Mouse (Mus musculus): ENCODE results near the gene Cd38. TPM values are rescaled to one million over a fixed set of nuclear protein-coding genes. Genes with fewer than 3 reads are reported as not detected.
"Not testable (repeated sequence)": the region's sequence is repeated elsewhere in the genome, so short reads cannot be mapped to it uniquely, and the experiment has no call there.

The Cd38 gene
- polyA plus RNA-seq, 1 experiment, result 2.7 TPM

DNA sequence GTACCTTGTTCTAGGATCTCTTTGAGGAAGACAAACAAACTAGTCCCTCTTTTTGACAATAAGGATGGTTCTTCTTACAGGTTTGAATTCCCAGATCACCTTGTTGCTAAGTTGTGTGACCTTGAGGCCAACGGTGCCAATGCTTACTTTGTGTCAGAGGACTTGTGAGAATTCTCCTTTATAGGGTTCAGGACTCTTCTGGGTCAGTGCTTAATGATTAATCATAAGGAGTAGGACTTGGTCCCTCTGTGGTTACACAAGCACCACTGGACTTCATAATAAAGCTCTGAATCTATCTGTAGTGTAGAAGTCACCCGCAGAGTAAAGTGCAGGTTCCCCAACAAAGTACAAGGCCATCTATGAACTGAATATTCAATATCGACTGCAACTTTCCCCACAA, 36.3 kb downstream of the Cd38 start:
- TF ChIP-seq POLR2A (IDR thresholded peaks at IDR 0.05; ENCODE audit: borderline replicate concordance, extremely low read depth, insufficient read depth, insufficient read length, poor library complexity, severe bottlenecking) (no peak), CTCF (IDR thresholded peaks at IDR 0.05; ENCODE audit: borderline replicate concordance, extremely low read depth, insufficient read depth, insufficient read length) (no peak)
- no peak for DNase-seq (ENCODE audit: low read depth)

DNA sequence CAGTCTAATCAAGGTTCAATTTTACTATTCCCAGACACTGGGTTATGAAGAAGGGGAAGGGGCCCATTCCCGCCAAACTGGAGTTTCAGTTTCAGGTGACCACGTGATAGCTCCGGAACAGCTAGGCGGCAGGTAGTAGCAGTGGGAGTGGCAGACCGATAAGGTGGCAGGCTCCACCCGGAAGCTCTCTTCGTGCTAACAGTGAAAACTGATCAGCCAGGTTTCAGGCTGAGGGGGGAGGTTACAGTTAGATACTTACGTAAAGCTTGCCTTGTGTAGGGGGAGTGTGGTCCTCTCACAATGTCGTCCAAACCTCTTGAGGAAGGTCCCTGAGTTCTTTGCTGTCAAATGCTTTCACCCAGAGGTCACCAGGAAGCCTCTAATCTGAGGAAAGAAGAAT, 40.9 kb downstream of the Cd38 start:
- DNase-seq (ENCODE audit: low read depth), result no peak
- no peak for TF ChIP-seq CTCF (IDR thresholded peaks at IDR 0.05; ENCODE audit: borderline replicate concordance, extremely low read depth, insufficient read depth, insufficient read length)
- TF ChIP-seq POLR2A (IDR thresholded peaks at IDR 0.05; ENCODE audit: borderline replicate concordance, extremely low read depth, insufficient read depth, insufficient read length, poor library complexity, severe bottlenecking), result no peak

DNA sequence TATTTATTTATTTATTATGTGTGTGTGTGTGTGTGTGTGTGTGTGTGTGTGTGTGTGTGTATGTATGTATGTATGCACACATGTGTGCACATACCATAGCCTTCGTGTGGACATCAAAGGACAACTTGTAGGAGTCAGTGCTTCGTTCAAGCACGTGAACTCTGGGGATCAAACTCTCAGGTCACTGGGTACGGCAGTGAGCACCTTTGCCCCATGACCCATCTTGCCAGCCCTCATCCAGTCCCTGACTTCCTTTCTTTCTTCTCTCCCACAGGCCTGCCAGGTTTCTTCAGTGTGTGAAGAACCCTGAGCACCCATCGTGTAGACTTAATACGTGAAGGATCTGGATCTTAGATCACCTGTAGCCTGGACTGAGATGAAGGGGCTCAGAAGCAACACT, 41.7 kb downstream of the Cd38 start:
- TF ChIP-seq POLR2A (IDR thresholded peaks at IDR 0.05; ENCODE audit: borderline replicate concordance, extremely low read depth, insufficient read depth, insufficient read length, poor library complexity, severe bottlenecking) (no peak), CTCF (IDR thresholded peaks at IDR 0.05; ENCODE audit: borderline replicate concordance, extremely low read depth, insufficient read depth, insufficient read length) (no peak)
- no peak for DNase-seq (ENCODE audit: low read depth)

DNA sequence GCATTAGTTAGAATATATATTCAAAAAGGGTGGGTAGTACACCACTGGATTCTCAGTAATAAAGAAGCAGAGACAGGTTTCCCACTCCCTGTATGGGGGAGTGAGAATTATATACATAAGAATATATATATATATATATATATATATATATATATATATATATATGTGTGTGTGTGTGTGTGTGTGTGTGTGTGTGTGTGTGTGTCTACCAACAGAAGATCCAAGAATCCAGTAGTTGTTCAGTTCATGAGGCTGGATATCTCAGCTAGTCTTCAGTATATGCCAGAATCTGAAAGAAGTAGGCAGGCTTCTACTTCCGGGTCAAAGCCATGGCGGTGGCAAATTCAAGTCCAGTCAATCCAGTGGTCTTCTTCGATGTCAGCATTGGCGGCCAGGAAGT, 44.5 kb downstream of the Cd38 start, which contains the start of gene Gm7879:
Gene Gm7879 (plus strand): TSS at position 301 of the 400 bp plus-strand sequence.
- DNase-seq (ENCODE audit: low read depth), result not testable (repeated sequence)

DNA sequence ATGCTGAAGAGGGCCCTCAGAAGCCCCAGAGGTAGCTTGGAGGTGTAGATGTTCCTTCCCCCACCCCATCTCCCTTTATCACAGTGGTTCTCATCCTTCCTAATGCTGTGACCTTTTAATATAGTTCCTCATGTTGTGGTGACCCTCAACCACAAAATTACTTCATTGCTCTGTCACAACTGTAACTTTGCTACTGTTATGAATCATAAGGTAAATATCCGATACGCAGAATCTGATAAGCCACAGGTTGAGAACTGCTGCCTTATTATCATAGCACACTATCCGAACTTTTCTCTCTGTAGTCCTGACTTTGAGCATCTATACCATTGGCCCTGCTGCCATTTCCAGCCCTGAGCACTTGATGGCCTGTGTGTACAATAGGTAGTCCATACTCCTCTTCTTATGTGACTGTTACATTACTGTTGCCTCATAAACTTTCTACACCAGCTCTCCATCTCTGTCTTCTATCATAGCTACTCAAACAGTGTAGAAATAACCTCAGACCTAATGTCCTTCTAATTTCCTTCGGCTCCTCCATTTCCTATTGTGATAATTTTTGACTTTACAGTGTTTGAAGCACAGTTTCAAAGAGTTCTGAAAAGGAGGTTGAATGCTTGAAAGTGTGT, 47.0 kb downstream of the Cd38 start:
- no peak for DNase-seq (ENCODE audit: low read depth)
- TF ChIP-seq CTCF (IDR thresholded peaks at IDR 0.05; ENCODE audit: borderline replicate concordance, extremely low read depth, insufficient read depth, insufficient read length), result no peak
- TF ChIP-seq POLR2A (IDR thresholded peaks at IDR 0.05; ENCODE audit: borderline replicate concordance, extremely low read depth, insufficient read depth, insufficient read length, poor library complexity, severe bottlenecking), result no peak

DNA sequence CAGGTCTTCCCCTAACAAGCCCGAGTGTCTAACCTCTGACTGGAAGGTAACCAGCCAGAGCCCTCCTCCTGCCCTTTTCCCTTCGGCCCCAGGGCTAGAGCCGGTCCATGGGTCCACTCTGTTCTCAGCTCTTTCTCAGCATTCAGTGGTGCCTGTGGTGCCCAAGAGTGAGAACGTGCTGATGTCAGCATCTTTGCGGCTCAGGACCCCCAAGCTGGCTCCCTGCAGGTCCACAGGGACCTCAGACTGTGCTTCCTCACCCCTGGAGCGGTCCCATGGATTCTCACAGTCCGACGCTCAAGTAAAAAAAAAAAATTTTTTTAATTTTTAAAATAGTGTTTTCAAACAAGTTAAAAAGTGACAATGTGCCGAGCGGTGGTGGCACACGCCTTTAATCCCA, 53.5 kb downstream of the Cd38 start:
- TF ChIP-seq CTCF (IDR thresholded peaks at IDR 0.05; ENCODE audit: borderline replicate concordance, extremely low read depth, insufficient read depth, insufficient read length), result no peak
- no peak for DNase-seq (ENCODE audit: low read depth)

DNA sequence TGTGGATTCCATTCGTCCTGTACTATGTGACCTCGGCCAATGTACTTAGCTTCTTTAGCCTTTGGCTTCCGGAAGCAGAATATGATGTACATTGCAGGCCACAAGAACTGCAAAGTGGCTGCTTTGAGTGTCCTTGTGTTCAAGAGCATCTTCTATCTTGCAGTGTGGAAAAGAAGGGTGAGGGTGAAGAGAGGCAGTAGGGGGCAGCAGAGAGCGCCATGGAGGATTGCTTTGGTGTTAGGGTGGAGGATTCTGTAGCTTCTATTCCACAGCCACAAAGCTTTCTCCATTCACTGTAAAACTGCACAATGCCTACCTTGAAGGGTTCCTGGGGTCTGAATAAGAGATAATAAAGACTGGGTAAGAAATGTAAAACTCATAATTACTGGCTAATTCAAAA, 55.6 kb downstream of the Cd38 start:
- TF ChIP-seq POLR2A (IDR thresholded peaks at IDR 0.05; ENCODE audit: borderline replicate concordance, extremely low read depth, insufficient read depth, insufficient read length, poor library complexity, severe bottlenecking), result no peak
- TF ChIP-seq CTCF (IDR thresholded peaks at IDR 0.05; ENCODE audit: borderline replicate concordance, extremely low read depth, insufficient read depth, insufficient read length), result peak; percentile 64; the same call in 1 of the 2 replicates
- peak; percentile 45 for DNase-seq (ENCODE audit: low read depth)

DNA sequence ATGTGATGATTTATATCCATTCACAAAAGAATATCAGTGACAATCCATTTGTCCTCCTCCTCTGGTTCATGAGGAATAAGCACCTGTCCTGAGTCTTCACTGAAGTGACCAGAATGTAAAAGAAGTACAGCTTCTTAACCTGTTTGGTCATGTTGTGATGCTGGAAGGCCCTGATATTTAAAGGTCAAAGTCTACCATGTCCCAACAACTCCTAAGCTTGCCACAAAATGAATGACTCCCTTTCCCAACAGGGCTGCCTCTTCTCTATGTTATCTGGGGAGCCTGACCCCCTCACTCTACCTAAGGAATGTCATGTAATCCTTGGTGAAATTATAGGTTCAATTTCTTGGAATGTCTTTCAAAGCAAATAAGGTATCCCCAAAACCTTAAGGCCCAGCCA, 59.4 kb downstream of the Cd38 start:
- DNase-seq (ENCODE audit: low read depth), result no peak
- TF ChIP-seq CTCF (IDR thresholded peaks at IDR 0.05; ENCODE audit: borderline replicate concordance, extremely low read depth, insufficient read depth, insufficient read length), result no peak
- no peak for TF ChIP-seq POLR2A (IDR thresholded peaks at IDR 0.05; ENCODE audit: borderline replicate concordance, extremely low read depth, insufficient read depth, insufficient read length, poor library complexity, severe bottlenecking)

DNA sequence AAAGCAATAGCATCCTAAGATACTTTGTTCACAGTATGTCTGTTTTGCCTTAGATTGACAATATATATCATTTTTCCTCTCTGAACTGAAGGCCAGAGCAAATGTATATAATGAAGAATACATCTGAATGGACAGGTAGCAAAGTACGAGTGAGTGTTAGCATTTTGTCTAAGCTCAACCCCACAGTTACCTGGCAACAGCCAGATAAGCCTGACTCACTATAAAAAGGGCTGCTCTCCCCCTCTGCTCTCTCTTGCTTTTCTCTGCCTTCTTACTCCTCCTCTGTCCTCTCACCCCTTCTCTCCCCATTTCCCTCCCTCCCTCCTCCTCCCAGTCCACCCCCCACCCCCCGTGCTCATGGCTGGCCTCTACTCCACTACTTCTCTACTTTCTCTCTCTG, 64.9 kb downstream of the Cd38 start:
- TF ChIP-seq POLR2A (IDR thresholded peaks at IDR 0.05; ENCODE audit: borderline replicate concordance, extremely low read depth, insufficient read depth, insufficient read length, poor library complexity, severe bottlenecking), result no peak
- no peak for TF ChIP-seq CTCF (IDR thresholded peaks at IDR 0.05; ENCODE audit: borderline replicate concordance, extremely low read depth, insufficient read depth, insufficient read length)
- no peak for DNase-seq (ENCODE audit: low read depth)

DNA sequence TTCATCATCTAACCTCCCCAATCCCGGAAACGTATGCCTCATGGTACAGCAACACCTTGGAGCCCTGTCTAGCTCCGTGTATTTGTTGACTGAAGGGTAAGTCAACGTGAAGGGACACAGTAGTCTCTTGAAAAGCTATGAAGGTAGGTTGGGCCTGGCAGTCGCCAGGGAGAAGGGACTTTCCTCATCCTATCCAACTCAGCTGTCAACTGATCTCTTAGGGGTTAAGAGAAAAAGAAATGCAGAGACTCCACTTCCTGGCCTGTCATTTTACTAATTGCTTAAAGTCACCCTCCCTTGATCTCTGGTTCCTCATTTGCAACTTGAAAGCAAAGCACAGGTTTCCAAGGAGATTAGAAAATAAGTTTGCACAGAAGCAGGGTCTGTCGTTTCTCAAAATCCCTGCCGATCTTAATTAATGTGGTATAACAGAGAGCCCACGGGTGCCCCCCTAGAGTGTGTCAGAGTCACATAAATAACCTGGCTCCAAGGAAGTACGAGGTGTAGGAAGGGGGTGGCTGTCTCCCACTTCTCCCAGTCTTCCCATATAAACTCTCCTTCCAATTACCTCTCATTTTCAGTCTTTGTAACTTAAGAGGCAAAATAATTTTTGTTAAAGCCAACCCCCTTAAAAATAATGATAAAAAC, 79.1 kb downstream of the Cd38 start:
- peak; percentile 14 for DNase-seq (ENCODE audit: low read depth)
- no peak for TF ChIP-seq POLR2A (IDR thresholded peaks at IDR 0.05; ENCODE audit: borderline replicate concordance, extremely low read depth, insufficient read depth, insufficient read length, poor library complexity, severe bottlenecking)
- no peak for TF ChIP-seq CTCF (IDR thresholded peaks at IDR 0.05; ENCODE audit: borderline replicate concordance, extremely low read depth, insufficient read depth, insufficient read length)

DNA sequence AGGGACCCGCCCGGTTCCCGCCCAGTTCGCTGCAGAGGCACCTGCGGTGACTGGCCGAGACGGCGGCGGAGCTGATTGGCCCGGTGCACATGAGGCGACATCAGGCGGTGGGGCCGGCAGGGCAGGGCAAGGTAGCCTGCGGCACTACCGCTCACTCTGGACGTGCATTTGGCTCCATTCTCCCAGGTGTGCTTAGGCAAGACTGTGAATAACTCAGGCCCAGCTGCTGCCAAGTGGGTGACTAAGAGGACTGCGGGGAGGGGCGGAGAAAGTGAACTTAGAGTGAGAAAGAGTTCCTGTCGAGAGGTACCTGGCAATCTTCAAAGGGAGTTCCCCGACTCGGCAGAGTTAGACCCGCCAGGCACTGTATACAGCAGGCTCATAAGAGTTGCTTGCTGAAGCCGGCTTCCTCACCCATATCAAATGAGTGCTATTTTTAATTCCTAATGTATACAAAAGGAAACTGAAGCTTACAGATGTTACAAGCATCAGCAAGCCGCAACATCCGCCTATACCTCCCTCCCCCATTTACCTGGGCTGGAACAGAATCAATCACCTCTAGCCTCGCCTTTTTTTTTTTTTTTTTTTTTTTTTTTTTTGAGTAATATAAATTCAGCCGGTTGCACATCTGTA, 79.9 kb downstream of the Cd38 start:
- TF ChIP-seq CTCF (IDR thresholded peaks at IDR 0.05; ENCODE audit: borderline replicate concordance, extremely low read depth, insufficient read depth, insufficient read length), result no peak
- no peak for TF ChIP-seq POLR2A (IDR thresholded peaks at IDR 0.05; ENCODE audit: borderline replicate concordance, extremely low read depth, insufficient read depth, insufficient read length, poor library complexity, severe bottlenecking)
- peak; percentile 60 for DNase-seq (ENCODE audit: low read depth)

DNA sequence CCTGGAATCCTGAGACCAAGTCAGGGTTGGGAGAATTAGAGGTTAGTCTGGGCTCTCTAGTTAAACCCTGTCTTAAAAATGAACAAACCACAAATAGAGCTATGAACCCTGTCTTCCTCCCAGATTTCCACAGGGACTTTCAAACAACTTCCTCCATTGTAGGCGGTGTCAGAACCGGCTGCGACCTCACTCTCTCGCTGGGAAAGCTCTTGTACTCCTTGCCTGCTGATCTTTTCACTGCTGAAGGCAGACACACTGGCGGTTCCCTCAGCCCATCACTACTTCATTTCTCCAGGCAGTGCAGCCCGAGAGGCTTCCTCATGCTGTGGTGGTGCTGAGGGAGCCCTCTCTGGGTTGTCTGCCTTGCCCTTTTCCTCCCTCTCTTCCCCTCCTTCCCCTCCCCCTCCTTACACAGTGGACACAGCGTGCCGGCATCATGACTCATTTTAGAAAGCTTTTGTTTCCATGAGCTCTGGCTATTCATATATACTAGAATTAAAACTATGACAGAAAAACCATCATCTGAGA, 80.5 kb downstream of the Cd38 start:
- peak; percentile 28 for DNase-seq (ENCODE audit: low read depth)
- TF ChIP-seq POLR2A (IDR thresholded peaks at IDR 0.05; ENCODE audit: borderline replicate concordance, extremely low read depth, insufficient read depth, insufficient read length, poor library complexity, severe bottlenecking) (no peak), CTCF (IDR thresholded peaks at IDR 0.05; ENCODE audit: borderline replicate concordance, extremely low read depth, insufficient read depth, insufficient read length) (no peak)
